Mouse (Mus musculus): ENCODE data around the gene C130026I21Rik. TPM values are rescaled to one million over a fixed set of nuclear protein-coding genes. Genes with fewer than 3 reads are reported as not detected.
A peak's percentile ranks its signal among the peaks of the same experiment; 100 is the strongest.
"Not testable (repeated sequence)": the region's sequence is repeated elsewhere in the genome, so short reads cannot be mapped to it uniquely, and the experiment has no call there.

C130026I21Rik gene
- total RNA-seq, 4 experiments from 2014 or later: 0.60 to 4.6 (median 1.7) TPM

DNA sequence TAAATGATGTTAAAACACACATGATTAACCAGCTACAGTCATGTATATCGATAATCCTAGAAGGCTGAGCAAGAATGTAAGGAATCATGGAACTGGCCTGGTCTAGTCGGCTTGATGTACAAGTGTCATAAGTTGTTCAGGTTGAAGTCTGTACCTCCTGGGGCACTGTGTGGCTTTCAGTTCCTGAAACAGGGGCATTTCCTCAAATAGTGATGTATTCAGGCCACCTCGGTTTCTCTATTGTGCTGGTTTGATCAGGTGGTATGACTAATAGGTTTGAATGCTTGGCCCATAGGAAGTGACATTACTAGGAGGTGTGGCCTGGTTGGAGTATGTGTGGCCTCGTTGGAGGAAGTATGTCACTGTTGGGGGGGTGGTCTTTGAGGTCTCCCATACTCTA, 236.0 kb downstream of the C130026I21Rik start:
- DNase-seq (ENCODE audit: low spot score): not testable (repeated sequence)

DNA sequence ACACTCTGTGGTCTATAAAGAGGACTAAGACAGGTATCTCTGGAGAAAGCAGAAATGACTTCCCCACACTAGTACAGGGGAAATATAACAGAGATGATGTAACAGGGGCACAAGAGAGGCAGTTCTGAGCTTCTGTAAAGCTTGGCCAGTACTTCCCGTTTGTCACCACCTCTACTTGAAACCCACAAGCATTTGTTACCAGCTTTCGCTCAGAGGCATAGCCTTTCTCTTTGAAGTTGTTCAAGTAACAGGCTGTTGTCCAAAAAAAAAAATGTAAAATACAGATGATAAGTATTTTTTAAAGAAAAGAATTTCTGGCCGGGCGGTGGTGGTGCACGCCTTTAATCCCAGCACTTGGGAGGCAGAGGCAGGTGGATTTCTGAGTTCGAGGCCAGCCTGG, 236.8 kb downstream of the C130026I21Rik start:
- not testable (repeated sequence) for DNase-seq (ENCODE audit: low spot score)

DNA sequence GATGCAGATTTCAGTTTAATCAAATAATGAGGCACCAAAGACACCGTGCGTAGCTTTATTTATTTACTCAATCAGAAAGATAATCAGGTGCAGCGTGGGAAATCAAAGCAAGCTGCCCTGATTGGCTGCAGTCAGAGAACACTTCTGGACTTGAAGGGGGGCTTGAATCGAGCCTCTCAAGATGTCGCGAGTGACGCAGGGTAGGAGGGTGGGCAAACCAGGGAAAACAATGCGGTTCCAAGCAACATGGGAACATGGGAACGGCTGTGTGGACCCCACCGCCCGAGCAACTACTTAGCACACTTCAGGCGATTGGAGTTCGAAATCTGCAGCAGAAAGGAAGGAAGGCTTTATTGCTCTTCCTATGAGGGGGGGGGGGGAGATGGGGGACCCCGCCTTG, 240.2 kb downstream of the C130026I21Rik start:
- DNase-seq (ENCODE audit: low spot score): not testable (repeated sequence)

- DNase-seq (ENCODE audit: low spot score): not testable (repeated sequence)
These were observed 258.4 kb downstream of the C130026I21Rik start for GRCm38 (mm10) chr1:85011933-85012332.

DNA sequence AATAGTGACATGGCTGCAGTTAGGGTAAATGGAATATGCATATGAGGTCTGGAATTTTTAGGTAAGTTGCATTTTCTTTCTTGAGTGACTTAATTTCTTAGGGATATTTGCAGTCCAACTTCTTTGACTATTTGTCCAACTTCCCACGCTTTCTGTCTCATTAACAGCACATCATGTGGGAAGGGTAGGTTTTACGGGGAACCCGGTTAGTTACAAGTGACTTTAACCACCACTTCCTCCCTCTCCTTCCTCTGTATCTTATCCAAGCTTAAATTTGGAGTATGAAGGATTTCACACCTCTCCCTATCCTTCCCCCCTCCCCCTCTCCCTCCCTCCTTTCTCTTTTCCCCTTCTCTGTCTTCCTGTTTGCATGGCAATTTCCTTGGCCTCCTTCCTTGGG, 259.4 kb downstream of the C130026I21Rik start:
- DNase-seq (ENCODE audit: low spot score): not testable (repeated sequence)

GRCm38 (mm10) chr1:85007737-85008136, 262.6 kb downstream of the C130026I21Rik start:
- not testable (repeated sequence) for DNase-seq (ENCODE audit: low spot score)

DNA sequence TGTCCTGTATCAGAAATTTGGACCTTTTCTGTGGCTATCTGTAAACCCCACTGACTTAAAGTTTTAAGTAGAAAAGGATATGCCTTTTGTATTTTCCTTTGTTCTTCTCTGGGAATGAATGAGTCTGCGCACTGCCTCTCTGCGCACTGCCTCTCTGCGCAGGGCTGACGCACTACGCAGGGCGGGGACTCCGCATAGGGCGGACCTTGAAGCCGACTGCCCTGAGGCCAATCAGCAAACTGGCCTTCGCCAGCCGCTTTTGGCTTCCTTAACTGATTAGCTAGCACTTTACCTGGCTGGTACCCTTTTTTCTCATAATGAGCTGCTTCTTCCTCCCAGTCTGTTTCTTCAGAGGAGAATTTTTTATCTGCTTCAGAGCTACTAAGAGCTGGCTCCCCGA, 271.1 kb downstream of the C130026I21Rik start:
- DNase-seq (ENCODE audit: low spot score): not testable (repeated sequence)

- DNase-seq (ENCODE audit: low spot score): not testable (repeated sequence)
These were observed 274.1 kb downstream of the C130026I21Rik start for GRCm38 (mm10) chr1:84996305-84996704.

GRCm38 (mm10) chr1:84994461-84994860, 275.9 kb downstream of the C130026I21Rik start:
- not testable (repeated sequence) for DNase-seq (ENCODE audit: low spot score)

- DNase-seq (ENCODE audit: low spot score): not testable (repeated sequence)
These were observed 276.6 kb downstream of the C130026I21Rik start for GRCm38 (mm10) chr1:84993688-84994319.

- DNase-seq (ENCODE audit: low spot score): not testable (repeated sequence)
These were observed 277.1 kb downstream of the C130026I21Rik start for GRCm38 (mm10) chr1:84993235-84993634.

- not testable (repeated sequence) for DNase-seq (ENCODE audit: low spot score)
These were observed 277.5 kb downstream of the C130026I21Rik start for GRCm38 (mm10) chr1:84992827-84993226.

- DNase-seq (ENCODE audit: low spot score): not testable (repeated sequence)
These were observed 281.3 kb downstream of the C130026I21Rik start for GRCm38 (mm10) chr1:84989044-84989443.

GRCm38 (mm10) chr1:84987729-84988128, 282.6 kb downstream of the C130026I21Rik start:
- not testable (repeated sequence) for DNase-seq (ENCODE audit: low spot score)

DNA sequence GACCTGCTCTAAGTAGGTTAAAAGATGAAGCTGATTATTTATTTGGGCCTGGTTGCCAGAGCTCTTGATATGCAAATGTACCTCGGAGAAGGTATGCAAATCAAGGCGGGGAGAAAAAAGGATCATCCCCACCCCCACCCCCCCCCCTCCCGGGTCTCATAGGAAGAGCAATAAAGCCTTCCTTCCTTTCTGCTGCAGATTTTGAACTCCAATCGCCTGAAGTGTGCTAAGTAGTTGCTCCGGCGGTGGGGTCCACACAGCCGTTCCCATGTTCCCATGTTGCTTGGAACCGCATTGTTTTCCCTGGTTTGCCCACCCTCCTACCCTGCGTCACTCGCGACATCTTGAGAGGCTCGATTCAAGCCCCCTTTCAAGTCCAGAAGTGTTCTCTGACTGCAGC, 308.6 kb downstream of the C130026I21Rik start:
- DNase-seq (ENCODE audit: low spot score): not testable (repeated sequence)

DNA sequence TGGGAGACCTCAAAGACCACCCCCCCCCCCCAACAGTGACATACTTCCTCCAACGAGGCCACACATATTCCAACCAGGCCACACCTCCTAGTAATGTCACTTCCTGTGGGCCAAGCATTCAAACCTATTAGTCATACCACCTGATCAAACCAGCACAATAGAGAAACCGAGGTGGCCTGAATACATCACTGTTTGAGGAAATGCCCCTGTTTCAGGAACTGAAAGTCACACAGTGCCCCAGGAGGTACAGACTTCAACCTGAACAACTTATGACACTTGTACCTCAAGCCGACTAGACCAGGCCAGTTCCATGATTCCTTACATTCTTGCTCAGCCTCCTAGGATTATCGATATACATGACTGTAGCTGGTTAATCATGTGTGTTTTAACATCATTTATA, 312.7 kb downstream of the C130026I21Rik start:
- DNase-seq (ENCODE audit: low spot score): not testable (repeated sequence)

DNA sequence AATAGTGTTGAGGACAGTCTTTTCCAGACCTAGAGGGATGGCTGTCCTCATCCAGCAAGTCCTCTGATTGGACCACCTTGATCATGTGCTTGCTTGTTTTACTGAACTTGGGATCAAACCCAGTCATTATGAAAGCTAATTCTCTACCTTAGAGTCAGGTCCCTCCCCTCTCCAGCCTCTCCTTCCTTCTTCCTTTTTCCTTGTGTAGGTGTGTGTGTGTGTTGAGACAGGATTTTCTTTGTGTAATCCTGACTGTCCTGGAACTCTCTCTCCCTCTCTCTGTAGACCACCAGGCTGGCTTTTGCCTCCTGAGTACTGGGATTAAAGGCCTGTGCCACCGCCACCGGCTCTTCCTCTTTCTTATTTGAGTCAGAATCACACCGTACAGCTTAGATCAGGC, 313.6 kb downstream of the C130026I21Rik start:
- DNase-seq (ENCODE audit: low spot score): not testable (repeated sequence)

DNA sequence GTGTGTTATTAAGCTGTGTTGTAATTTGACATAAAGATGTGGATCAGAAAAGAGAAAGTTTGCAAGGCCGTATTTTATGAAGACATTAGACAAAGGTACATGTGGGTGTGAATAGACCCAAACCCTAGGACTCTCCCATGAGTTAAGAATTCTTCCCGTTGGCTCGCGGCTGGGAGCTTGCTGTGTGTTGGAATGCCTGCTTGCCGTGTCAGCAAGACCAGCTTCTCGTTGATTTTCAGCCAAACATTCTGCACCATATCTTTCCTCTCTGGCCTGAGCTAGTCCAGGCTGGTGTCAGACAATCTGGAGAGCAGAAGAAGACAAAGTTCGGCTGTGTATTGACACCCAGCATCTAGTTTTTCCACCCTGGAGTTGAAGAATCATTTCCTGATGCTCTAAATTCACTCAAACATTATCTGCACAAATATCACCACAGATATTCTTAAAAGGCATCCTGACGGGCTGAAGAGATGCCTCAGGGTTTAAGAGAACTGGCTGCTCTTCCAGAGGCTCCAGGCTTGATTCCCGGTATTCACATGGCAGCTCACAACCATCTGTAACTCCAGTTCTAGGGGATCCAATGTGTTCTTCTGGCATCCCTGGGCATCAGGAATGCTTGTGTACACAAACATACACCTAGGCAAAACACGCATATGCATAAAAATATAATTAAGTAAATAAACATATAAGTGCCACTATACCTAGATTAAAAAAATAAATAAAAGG, 317.7 kb downstream of the C130026I21Rik start:
- no peak for DNase-seq (ENCODE audit: low spot score)

GRCm38 (mm10) chr1:84951566-84951965, 318.8 kb downstream of the C130026I21Rik start:
- no peak for DNase-seq (ENCODE audit: low spot score)

- no peak for DNase-seq (ENCODE audit: low spot score)
These were observed 323.0 kb downstream of the C130026I21Rik start for GRCm38 (mm10) chr1:84947390-84947789.

DNA sequence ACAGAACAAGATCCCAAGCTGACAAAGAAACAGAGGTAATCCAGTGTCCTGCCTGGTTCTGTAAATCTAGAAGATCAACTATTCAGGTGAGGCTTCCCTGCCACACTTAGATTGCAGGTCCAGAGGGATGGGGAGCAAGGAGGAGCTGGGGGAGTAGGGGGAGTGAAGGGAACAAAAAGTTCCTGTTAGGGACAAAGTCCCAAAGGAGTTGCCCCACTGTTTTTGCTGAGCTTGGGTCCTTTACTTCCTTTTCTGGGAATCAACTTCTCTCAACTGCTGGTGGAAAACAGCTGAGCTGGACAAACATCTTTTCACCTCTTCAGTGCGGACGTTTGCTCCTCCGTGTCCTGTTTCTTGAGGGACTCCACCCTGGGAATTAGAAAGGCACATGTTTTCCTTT, 324.4 kb downstream of the C130026I21Rik start:
- DNase-seq (ENCODE audit: low spot score): peak; percentile 24

GRCm38 (mm10) chr1:84943549-84943948, 326.8 kb downstream of the C130026I21Rik start:
- no peak for DNase-seq (ENCODE audit: low spot score)

Data from heart, adult 8-10 months (tissue).